Mouse (Mus musculus) hindbrain, embryonic 11.5 days (tissue): ENCODE measurements around the gene Arl5a. TPM values are rescaled to one million over a fixed set of nuclear protein-coding genes. Genes with fewer than 3 reads are reported as not detected.

ENCODE experiments used
- ATAC-seq: fragments of 200-750 bp; cut with Nextera tagmentation; 2 replicates; pipeline ENCODE4 v1.8.0; 2017; ENCODE audit warnings: mild to moderate bottlenecking, moderate TSS enrichment, moderate library complexity; ENCODE audit not compliant: low FRiP score
- DNase-seq: peaks from one replicate; pipeline ENCODE4 v3.0.0-alpha.2; 2015; ENCODE audit warnings: low spot score
- H3K27ac ChIP-seq: fragments of 300-500 bp; sonication (generic); 2 replicates; pipeline ENCODE4 v1.5.1; 2014; ENCODE audit warnings: mild to moderate bottlenecking, low read depth, low read length
- H3K27me3 ChIP-seq: fragments of 300-500 bp; sonication (generic); 2 replicates; pipeline ENCODE4 v1.6.1; 2014; ENCODE audit warnings: mild to moderate bottlenecking, low read length, moderate library complexity, mixed read lengths; ENCODE audit not compliant: control insufficient read depth, insufficient read depth
- H3K36me3 ChIP-seq: fragments of 300-500 bp; sonication (generic); 2 replicates; pipeline ENCODE4 v1.6.1; 2014; ENCODE audit warnings: mild to moderate bottlenecking, low read length, moderate library complexity, mixed read lengths; ENCODE audit not compliant: control insufficient read depth, insufficient read depth
- H3K4me1 ChIP-seq: fragments of 300-500 bp; sonication (generic); replicated peaks from 2 replicates; pipeline ENCODE4 v1.6.1; 2014; ENCODE audit warnings: low read length, mixed read lengths; ENCODE audit not compliant: control insufficient read depth, insufficient read depth
- H3K4me2 ChIP-seq: fragments of 300-500 bp; sonication (generic); replicated peaks from 2 replicates; pipeline ENCODE4 v1.6.1; 2014; ENCODE audit warnings: mild to moderate bottlenecking, low read depth, low read length
- H3K4me3 ChIP-seq: fragments of 300-500 bp; sonication (generic); 2 replicates; pipeline ENCODE4 v1.5.1; 2014; ENCODE audit warnings: low read depth, low read length
- H3K9ac ChIP-seq: fragments of 300-500 bp; sonication (generic); 2 replicates; pipeline ENCODE4 v1.6.1; 2014; ENCODE audit warnings: low read depth, low read length
- H3K9me3 ChIP-seq: fragments of 300-500 bp; sonication (generic); 2 replicates; pipeline ENCODE4 v1.6.1; 2016; ENCODE audit warnings: low read length; ENCODE audit not compliant: control insufficient read depth
- WGBS: fragments of 180-500 bp; shearing (Covaris S2); extraction: QIAGEN DNeasy Blood & Tissue Kit; methylation state at CpG from one replicate; pipeline ENCODE4 v1.1.7; 2014; 5-methylcytosine and 5-hydroxymethylcytosine counted together
- polyA plus RNA-seq: library from polyadenylated mRNA; unstranded; fragments of >200 nt; fragmentation: Nextera tagmentation; extraction: Ambion mirVana; gene quantifications from 2 replicates; pipeline ENCODE4 v1.2.1, GENCODE M21; 2014

The Arl5a gene
- polyA plus RNA-seq, 1 experiment from 2014 or later, result 61.1 TPM

DNA sequence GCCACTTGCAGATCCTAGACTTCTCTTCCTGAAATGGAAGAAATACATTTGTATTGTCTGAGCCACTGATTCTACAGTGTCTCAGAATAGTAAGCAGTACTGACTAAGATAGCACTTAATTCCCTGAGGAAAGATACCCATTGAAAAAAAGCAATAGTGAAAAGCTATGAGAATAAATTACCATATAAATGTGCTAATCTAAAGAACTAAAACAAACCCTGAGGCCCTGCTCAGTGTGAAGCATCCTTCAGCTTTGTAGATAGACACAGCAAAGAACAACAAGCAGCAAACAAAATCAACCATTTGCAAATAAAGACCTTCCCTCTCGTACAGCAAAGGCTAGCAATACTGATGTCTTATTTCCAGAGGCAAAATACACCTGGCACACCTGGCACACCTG is 65.0 kb downstream of the Arl5a start:
- ATAC-seq, result no peak
- Histone ChIP-seq H3K4me3 (no peak overlapping the region), H3K4me2 (no peak overlapping the region)

DNA sequence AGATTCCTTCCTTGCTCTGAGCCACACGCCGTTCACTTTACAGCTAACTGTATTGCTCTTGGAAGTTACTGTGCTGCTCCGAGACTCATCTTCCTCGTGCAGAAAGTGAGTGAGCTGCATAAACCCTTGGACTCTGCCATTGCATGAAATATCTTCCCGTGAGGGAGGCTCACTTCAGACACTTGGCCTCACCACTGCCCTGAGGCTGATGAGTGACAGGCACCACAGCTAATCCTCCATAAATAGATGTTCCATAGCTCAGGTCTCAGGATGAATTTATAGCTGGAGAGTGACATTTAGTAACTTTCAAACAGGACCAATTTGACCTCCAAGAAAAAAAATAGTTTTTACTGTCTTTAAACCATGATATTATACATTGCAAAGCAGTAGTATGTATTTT is 66.5 kb downstream of the Arl5a start:
- H3K27me3 ChIP-seq, result no peaks in the 10 kb centered on the region
- no peak overlapping the region for H3K27ac ChIP-seq
- no peaks in the 10 kb centered on the region for H3K36me3 ChIP-seq
- no peak overlapping the region for H3K4me2 ChIP-seq
- no peaks in the 10 kb centered on the region for H3K4me1 ChIP-seq
- DNase-seq (no peak), ATAC-seq (no peak)
- no peak overlapping the region for H3K9ac ChIP-seq
- WGBS, result 83% methylated on average over 5 of the region's 5 CpGs
- H3K9me3 ChIP-seq, result no peaks in the 10 kb centered on the region
- H3K4me3 ChIP-seq, result no peak overlapping the region

More for the DNA sequence above, 65.0 kb downstream of the Arl5a start:
- WGBS, result 65% methylated on average over 1 of the region's 1 CpGs
- Histone ChIP-seq H3K9me3 (no peaks in the 10 kb centered on the region), H3K27ac (no peak overlapping the region), H3K9ac (no peak overlapping the region), H3K27me3 (no peaks in the 10 kb centered on the region), H3K4me1 (no peaks in the 10 kb centered on the region), H3K36me3 (no peaks in the 10 kb centered on the region)
- no peak for DNase-seq

DNA sequence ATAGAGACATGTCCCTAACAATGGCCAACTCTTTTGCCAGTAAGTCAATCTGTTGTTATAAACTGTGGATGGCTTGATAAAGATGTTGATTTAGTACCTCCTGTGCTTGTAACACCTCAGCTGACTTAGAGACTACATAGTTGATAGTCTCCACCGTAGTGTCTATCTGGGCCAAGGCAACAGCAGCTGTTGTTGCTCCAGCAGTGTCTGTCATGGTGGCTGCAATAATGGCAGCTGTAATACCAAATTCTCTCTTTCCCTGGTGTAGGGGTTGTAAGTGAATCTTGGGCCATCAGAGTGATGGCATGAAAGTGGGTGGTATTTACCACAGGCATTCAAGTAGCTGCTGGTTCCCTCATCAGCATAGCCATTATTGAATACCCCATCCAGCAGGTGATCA is 73.7 kb downstream of the Arl5a start:
- Histone ChIP-seq H3K27ac (no peak overlapping the region), H3K9ac (no peak overlapping the region), H3K27me3 (no peaks in the 10 kb centered on the region), H3K4me2 (no peak overlapping the region), H3K4me1 (no peaks in the 10 kb centered on the region), H3K9me3 (no peaks in the 10 kb centered on the region), H3K36me3 (no peaks in the 10 kb centered on the region), H3K4me3 (no peak overlapping the region)
- ATAC-seq (no peak), DNase-seq (no peak)
- 92% methylated on average over 1 of the region's 1 CpGs for WGBS

Other genes with a start within 250 kb of the Arl5a start
- gene Neb, start 46.4 kb downstream of the Arl5a start, polyA plus RNA-seq, result 3.7 and 4.2 TPM in 2 replicates